ENCODE assay signal across 15 mouse cellular contexts in the genomic region with DNA sequence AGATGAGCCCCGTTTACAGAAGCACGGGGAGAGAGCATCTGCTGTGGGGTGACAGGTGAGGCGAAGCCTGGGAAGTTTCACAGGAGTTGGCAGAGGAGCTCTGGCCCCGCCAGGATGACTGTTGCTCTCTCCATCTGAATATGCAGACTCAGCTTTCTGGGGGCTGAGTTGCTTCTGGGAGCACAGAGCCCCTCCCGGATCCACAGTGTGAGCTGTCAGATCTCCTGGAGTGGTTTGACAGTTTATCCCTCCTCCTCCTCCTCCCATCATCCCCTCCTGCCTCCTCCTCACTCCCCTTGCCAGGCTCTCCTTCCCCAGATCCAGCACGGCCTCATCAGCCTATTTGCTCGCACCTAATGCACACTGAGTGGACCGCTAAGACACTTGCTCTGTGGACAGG.
DNase-seq lines count a peak whose midpoint lies in the region; ATAC-seq and TF ChIP-seq lines count a peak whose summit lies in the region.
"Had no signal": no experiment of that assay in that cellular context is flagged by ENCODE, and none has a peak within 500 bp of the region (broad histone marks: within the 10 kb centered on the region; RNA-seq: fewer than 3 reads in every experiment).

No protein-coding gene starts in this region.

- TF ChIP-seq CTCF in lung, adult 2 months (IDR thresholded peaks at IDR 0.05; ENCODE audit: insufficient read depth, low read length), result no peak

- H3K4me1 ChIP-seq in lung, embryonic 15.5 days, result peaks cover 13% of the 10 kb centered on the region
- H3K4me1 ChIP-seq in lung, adult 2 months (ENCODE audit: control insufficient read depth, insufficient read depth, low read length), result no peaks in the 10 kb centered on the region
- H3K4me1 ChIP-seq in stomach, embryonic 16.5 days (ENCODE audit: control insufficient read depth, insufficient read depth, low read length), result no peaks in the 10 kb centered on the region

- no peak for TF ChIP-seq POLR2A in lung, adult 2 months (IDR thresholded peaks at IDR 0.05; ENCODE audit: borderline replicate concordance, extremely low read depth, low read depth, low read length)

- DNase-seq in cerebellum, adult 11-12 months, result peak; percentile 88
- DNase-seq in cerebellum, postnatal 10 days, result no peak
- no peak for DNase-seq in lung, adult 2 months
- peak; percentile 86 for DNase-seq in cerebellum, adult 9-10 months
- no peak for DNase-seq in testis, postnatal 14 days (ENCODE audit: low spot score)
- no peak for DNase-seq in frontal cortex, postnatal 36 days (ENCODE audit: low spot score in 2 of 2)
- DNase-seq: adrenal gland, postnatal 14 days; lung, postnatal 14 days; thymus, postnatal 36 days had no signal

- no peak overlapping the region for H3K9ac ChIP-seq in lung, embryonic 15.5 days
- H3K9ac ChIP-seq in stomach, embryonic 16.5 days (ENCODE audit: low read length), result no peak overlapping the region
- H3K9ac ChIP-seq: kidney, embryonic 15.5 days; midbrain, embryonic 12.5 days had no signal

- no peak overlapping the region for H3K4me2 ChIP-seq in lung, embryonic 15.5 days
- no peak overlapping the region for H3K4me2 ChIP-seq in stomach, embryonic 16.5 days (ENCODE audit: low read depth, low read length)
- H3K4me2 ChIP-seq: kidney, embryonic 15.5 days; midbrain, embryonic 12.5 days had no signal

- 17% methylated on average over 8 of the region's 8 CpGs for WGBS in lung, embryonic 15.5 days
- 29% methylated on average over 8 of the region's 8 CpGs for WGBS in lung, adult 2 months
- WGBS in stomach, embryonic 16.5 days, result 24% methylated on average over 8 of the region's 8 CpGs

- ATAC-seq in lung, embryonic 15.5 days (ENCODE audit: borderline replicate concordance, extremely low read depth, low FRiP score, low TSS enrichment), result peak; percentile 47; the same call in 1 of the 2 replicates
- ATAC-seq in stomach, embryonic 16.5 days (ENCODE audit: insufficient read depth, low FRiP score), result 0 out of 2 replicates have a peak, but pooled peaks have one; percentile 44
- ATAC-seq: hindbrain, embryonic 16.5 days had no signal

- no peaks in the 10 kb centered on the region for H3K36me3 ChIP-seq in lung, embryonic 15.5 days
- no peaks in the 10 kb centered on the region for H3K36me3 ChIP-seq in stomach, embryonic 16.5 days (ENCODE audit: control insufficient read depth, insufficient read depth, low read length)
- H3K36me3 ChIP-seq: kidney, embryonic 15.5 days; midbrain, embryonic 12.5 days had no signal

- no peak overlapping the region for H3K4me3 ChIP-seq in lung, embryonic 15.5 days
- no peak overlapping the region for H3K4me3 ChIP-seq in lung, adult 2 months (replicated peaks; ENCODE audit: extremely low read depth, low read depth, low read length)
- no peak overlapping the region for H3K4me3 ChIP-seq in stomach, embryonic 16.5 days (replicated peaks; ENCODE audit: low read length)
- H3K4me3 ChIP-seq: kidney, embryonic 15.5 days; layer of hippocampus, adult 2 months; midbrain, embryonic 12.5 days had no signal

- no peak overlapping the region for H3K27ac ChIP-seq in lung, embryonic 15.5 days
- no peak overlapping the region for H3K27ac ChIP-seq in stomach, embryonic 16.5 days (ENCODE audit: low read length)
- H3K27ac ChIP-seq: kidney, embryonic 15.5 days; layer of hippocampus, adult 2 months; midbrain, embryonic 12.5 days had no signal

- peaks cover 10% of the 10 kb centered on the region; the same call in 1 of the 2 replicates for H3K27me3 ChIP-seq in lung, embryonic 15.5 days
- H3K27me3 ChIP-seq in stomach, embryonic 16.5 days (ENCODE audit: control insufficient read depth, insufficient read depth, low read length), result peaks cover 4% of the 10 kb centered on the region; the same call in 1 of the 2 replicates

- H3K9me3 ChIP-seq in lung, embryonic 15.5 days, result no peaks in the 10 kb centered on the region
- no peaks in the 10 kb centered on the region for H3K9me3 ChIP-seq in stomach, embryonic 16.5 days (replicated peaks; ENCODE audit: control insufficient read depth, low read length)
- H3K9me3 ChIP-seq: kidney, embryonic 15.5 days; midbrain, embryonic 12.5 days had no signal

Comparison
In these comparisons a context has a peak if more than half of its experiments do, and no peak if none do; other contexts are left out.
1. DNase-seq: peak in cerebellum, adult 11-12 months (single experiment) and cerebellum, adult 9-10 months (single experiment); none in cerebellum, postnatal 10 days (0 of 2), lung, adult 2 months (single experiment), testis, postnatal 14 days (single experiment) and frontal cortex, postnatal 36 days (0 of 2).